Mouse (Mus musculus) CH12.LX (cell line): Measurements from ENCODE around the gene Cbfa2t2. TPM values are rescaled to one million over a fixed set of nuclear protein-coding genes. Genes with fewer than 3 reads are reported as not detected.

Experiments used
- DNase-seq: peaks from one replicate; pipeline ENCODE4 v3.0.0-alpha.2; 2013; ENCODE audit errors: extremely low read depth
- H3K27ac ChIP-seq: 2 replicates; pipeline ENCODE4 v1.5.1; 2012; ENCODE audit warnings: low read depth, mild to moderate bottlenecking, control low read depth, moderate library complexity; ENCODE audit not compliant: insufficient read depth
- H3K27me3 ChIP-seq: replicated peaks from 2 replicates; pipeline ENCODE3; 2012; ENCODE audit warnings: inconsistent platforms
- H3K36me3 ChIP-seq, 2 experiments: replicated peaks in 1 of 2; 2 replicates each; pipeline versions ENCODE3 to v1.6.1; 2012; ENCODE audit warnings: inconsistent platforms in 1 of 2, low read length in 1 of 2, mild to moderate bottlenecking in 1 of 2, mixed read lengths in 1 of 2, moderate library complexity in 1 of 2; ENCODE audit not compliant: control insufficient read depth in 1 of 2, insufficient read depth in 1 of 2
- H3K4me1 ChIP-seq, 2 experiments: 2 replicates each; pipeline ENCODE4 v1.6.1; 2012; ENCODE audit warnings: inconsistent platforms in 1 of 2, moderate library complexity in 1 of 2; ENCODE audit not compliant: insufficient read depth in 2 of 2, control insufficient read depth in 1 of 2
- H3K4me2 ChIP-seq: 2 replicates; pipeline ENCODE4 v1.6.1; 2012; ENCODE audit warnings: low read depth, mild to moderate bottlenecking, control low read depth; ENCODE audit not compliant: poor library complexity, insufficient read depth, severe bottlenecking
- H3K4me3 ChIP-seq, 3 experiments: fragments of 150-350 bp in 1 of 3; sonication (generic) in 1 of 3; replicated peaks in 1 of 3; 2 replicates each; pipeline versions ENCODE3 to v1.5.1; 2011 to 2012; ENCODE audit warnings: low read depth in 2 of 3, low read length in 2 of 3, mild to moderate bottlenecking in 2 of 3, moderate library complexity in 2 of 3, control low read depth in 1 of 3, improper control_type of control experiment in 1 of 3, inconsistent platforms in 1 of 3, mixed read lengths in 1 of 3; ENCODE audit not compliant: poor library complexity in 1 of 3
- H3K79me2 ChIP-seq: replicated peaks from 2 replicates; pipeline ENCODE4 v1.6.1; 2012; ENCODE audit warnings: mild to moderate bottlenecking, moderate library complexity; ENCODE audit not compliant: control insufficient read depth, poor library complexity, insufficient read depth, severe bottlenecking; ENCODE audit errors: extremely low read depth
- H3K9ac ChIP-seq: 2 replicates; pipeline ENCODE4 v1.6.1; 2012; ENCODE audit warnings: low read depth, mild to moderate bottlenecking, control low read depth, moderate library complexity; ENCODE audit not compliant: insufficient read depth
- H3K9me3 ChIP-seq: replicated peaks from 2 replicates; pipeline ENCODE3; 2012; ENCODE audit warnings: low read length, inconsistent platforms, mixed read lengths
- BHLHE40 ChIP-seq: IDR thresholded peaks from 2 replicates; pipeline ENCODE4 v1.6.1; 2011; ENCODE audit warnings: mild to moderate bottlenecking, low read depth, low read length, improper control_type of control experiment
- CHD1 ChIP-seq: IDR thresholded peaks from 2 replicates; pipeline ENCODE4 v1.6.1; 2012; ENCODE audit warnings: low read depth, low read length, improper control_type of control experiment, inconsistent platforms
- EP300 ChIP-seq: IDR thresholded peaks from 2 replicates; pipeline ENCODE4 v1.6.1; 2011; ENCODE audit warnings: low read length, improper control_type of control experiment
- HCFC1 ChIP-seq: IDR thresholded peaks from 2 replicates; pipeline ENCODE4 v1.6.1; 2012; ENCODE audit warnings: low read depth, mild to moderate bottlenecking, inconsistent platforms, low read length, improper control_type of control experiment
- JUN ChIP-seq: IDR thresholded peaks from 2 replicates; pipeline ENCODE4 v1.6.1; 2011; ENCODE audit warnings: low read depth, mild to moderate bottlenecking, low read length, improper control_type of control experiment, moderate library complexity; ENCODE audit not compliant: insufficient read depth
- JUND ChIP-seq: conservative IDR thresholded peaks from 2 replicates; pipeline ENCODE4 v1.6.1; 2011; ENCODE audit warnings: low read depth, low read length, improper control_type of control experiment
- KAT2A ChIP-seq: IDR thresholded peaks from 2 replicates; pipeline ENCODE4 v1.6.1; 2012; ENCODE audit warnings: low read length, improper control_type of control experiment, inconsistent platforms; ENCODE audit not compliant: insufficient replicate concordance
- MAFK ChIP-seq: IDR thresholded peaks from 2 replicates; pipeline ENCODE4 v1.6.1; 2011; ENCODE audit warnings: low read length, improper control_type of control experiment; ENCODE audit not compliant: insufficient replicate concordance
- MAX ChIP-seq: IDR thresholded peaks from 2 replicates; pipeline ENCODE4 v1.6.1; 2011; ENCODE audit warnings: low read length, improper control_type of control experiment
- MYC ChIP-seq: IDR thresholded peaks from 2 replicates; pipeline ENCODE4 v1.6.1; 2011; ENCODE audit warnings: low read depth, mild to moderate bottlenecking, improper control_type of control experiment, low read length
- NELFE ChIP-seq: IDR thresholded peaks from 2 replicates; pipeline ENCODE4 v1.6.1; 2011; ENCODE audit warnings: low read depth, low read length, improper control_type of control experiment
- NRF1 ChIP-seq: IDR thresholded peaks from 2 replicates; pipeline ENCODE4 v1.6.1; 2014; ENCODE audit warnings: low read depth, mild to moderate bottlenecking, inconsistent platforms, low read length, improper control_type of control experiment, moderate library complexity
- POLR2AphosphoS2 ChIP-seq: IDR thresholded peaks from 2 replicates; pipeline ENCODE4 v1.6.1; 2011; ENCODE audit warnings: low read depth, low read length, improper control_type of control experiment
- RAD21 ChIP-seq: IDR thresholded peaks from 2 replicates; pipeline ENCODE4 v1.6.1; 2011; ENCODE audit warnings: low read depth, mild to moderate bottlenecking, low read length, improper control_type of control experiment, moderate library complexity
- RCOR1 ChIP-seq: conservative IDR thresholded peaks from 2 replicates; pipeline ENCODE4 v1.6.1; 2012; ENCODE audit warnings: low read depth, mild to moderate bottlenecking, inconsistent platforms, low read length, improper control_type of control experiment
- SIN3A ChIP-seq: IDR thresholded peaks from 2 replicates; pipeline ENCODE4 v1.6.1; 2012; ENCODE audit warnings: low read length, improper control_type of control experiment, inconsistent platforms
- SMC3 ChIP-seq: IDR thresholded peaks from 2 replicates; pipeline ENCODE4 v1.6.1; 2011; ENCODE audit warnings: low read depth, low read length, improper control_type of control experiment
- TCF12 ChIP-seq: IDR thresholded peaks from 2 replicates; pipeline ENCODE4 v1.6.1; 2014; ENCODE audit warnings: low read depth, mild to moderate bottlenecking, inconsistent platforms, low read length, improper control_type of control experiment
- UBTF ChIP-seq: IDR thresholded peaks from 2 replicates; pipeline ENCODE4 v1.6.1; 2012; ENCODE audit warnings: low read depth, mild to moderate bottlenecking, inconsistent platforms, low read length, improper control_type of control experiment, moderate library complexity
- USF1 ChIP-seq: IDR thresholded peaks from 2 replicates; pipeline ENCODE4 v1.6.1; 2014; ENCODE audit warnings: low read depth, mild to moderate bottlenecking, inconsistent platforms, low read length, improper control_type of control experiment
- USF2 ChIP-seq: conservative IDR thresholded peaks from 2 replicates; pipeline ENCODE4 v1.6.1; 2011; ENCODE audit warnings: low read depth, low read length, improper control_type of control experiment
- ZC3H11A ChIP-seq: IDR thresholded peaks from 2 replicates; pipeline ENCODE4 v1.6.1; 2012; ENCODE audit warnings: low read depth, mild to moderate bottlenecking, inconsistent platforms, low read length, improper control_type of control experiment
- ZKSCAN1 ChIP-seq: IDR thresholded peaks from 2 replicates; pipeline ENCODE4 v1.6.1; 2012; ENCODE audit warnings: low read depth, inconsistent platforms, low read length, improper control_type of control experiment, borderline replicate concordance
- ZNF384 ChIP-seq: IDR thresholded peaks from 2 replicates; pipeline ENCODE4 v1.6.1; 2012; ENCODE audit warnings: low read depth, low read length, improper control_type of control experiment, inconsistent platforms
- dilution Hi-C: fragments of 300-500 bp; cut with MboI; formaldehyde crosslinking; loops from 2 replicates; pipeline ENCODE4 v1.14.3; 2020; ENCODE audit warnings: low sequenced_read_pairs; ENCODE audit not compliant: extremely low pct_unique_long_range_greater_than_20kb, extremely low pct_ligation_motif_present
- in situ Hi-C: fragments of 300-500 bp; cut with MboI; formaldehyde crosslinking; loops from 3 replicates; pipeline ENCODE4 v1.14.3; 2019; ENCODE audit warnings: low sequenced_read_pairs, low pct_ligation_motif_present, low pct_unique_long_range_greater_than_20kb, mixed read lengths
- polyA plus RNA-seq: library from polyadenylated mRNA; unstranded; fragments of >175 nt; gene quantifications from 2 replicates; pipeline ENCODE4 v1.2.1, GENCODE M21; 2012; ENCODE audit warnings: low read depth; ENCODE audit not compliant: insufficient read length
- total RNA-seq, 2 experiments: library from RNA; depleted of rRNA; stranded (reverse); fragments of 300-350 nt in 1 of 2; fragments of >200 nt in 1 of 2; gene quantifications; 2 replicates each; pipeline ENCODE4 v1.2.3; 2012 to 2014

The Cbfa2t2 gene
- total and polyA plus RNA-seq, 3 experiments: 6.0 to 12.6 (median 7.0) TPM

DNA sequence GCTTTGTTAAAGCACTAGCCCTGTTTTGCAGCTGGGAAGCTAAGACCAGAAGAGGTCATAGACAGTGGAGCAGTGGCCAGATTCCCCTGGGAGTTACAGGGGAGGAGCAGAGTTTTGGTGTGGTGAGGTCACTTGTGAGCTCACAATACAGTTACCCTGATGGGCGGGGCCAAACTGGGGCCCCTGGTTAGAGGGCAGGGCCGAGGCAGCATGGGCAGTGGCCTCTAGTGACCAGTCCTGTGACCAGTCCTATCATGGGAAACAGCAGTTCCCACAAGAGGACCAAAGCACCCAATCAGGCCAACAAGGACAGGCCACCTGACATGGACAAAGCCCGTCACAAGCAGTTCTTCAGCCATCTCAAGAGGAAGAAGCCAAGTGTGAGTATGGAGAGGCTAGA, 112.4 kb downstream of the Cbfa2t2 start:
- no peaks in the 10 kb centered on the region for H3K9me3 ChIP-seq
- peaks cover 15 to 76% of the 10 kb centered on the region in 2 experiments for H3K36me3 ChIP-seq
- H3K79me2 ChIP-seq: no peaks in the 10 kb centered on the region
- TF ChIP-seq USF2 (no peak), JUND (no peak), USF1 (no peak), UBTF (no peak), SIN3A (no peak), SMC3 (no peak), MAX (no peak), CHD1 (no peak), HCFC1 (no peak), POLR2AphosphoS2 (no peak), EP300 (no peak), MYC (no peak), NELFE (no peak), MAFK (no peak), TCF12 (no peak), RAD21 (no peak), ZC3H11A (no peak), KAT2A (no peak), ZKSCAN1 (no peak)
- dilution Hi-C loops (no loop called here), in situ Hi-C loops (loop anchor here (5.0 kb wide), 1 partner anchor 136 kb away; no protein-coding TSS in a partner anchor)
- H3K27ac ChIP-seq: no peak overlapping the region
- H3K4me3 ChIP-seq: no peak overlapping the region
- DNase-seq: peak; percentile 72
- peaks cover 9 to 27% of the 10 kb centered on the region in 2 experiments for H3K4me1 ChIP-seq
- H3K9ac ChIP-seq: no peak overlapping the region
- H3K4me2 ChIP-seq: no peak overlapping the region
- no peaks in the 10 kb centered on the region for H3K27me3 ChIP-seq

DNA sequence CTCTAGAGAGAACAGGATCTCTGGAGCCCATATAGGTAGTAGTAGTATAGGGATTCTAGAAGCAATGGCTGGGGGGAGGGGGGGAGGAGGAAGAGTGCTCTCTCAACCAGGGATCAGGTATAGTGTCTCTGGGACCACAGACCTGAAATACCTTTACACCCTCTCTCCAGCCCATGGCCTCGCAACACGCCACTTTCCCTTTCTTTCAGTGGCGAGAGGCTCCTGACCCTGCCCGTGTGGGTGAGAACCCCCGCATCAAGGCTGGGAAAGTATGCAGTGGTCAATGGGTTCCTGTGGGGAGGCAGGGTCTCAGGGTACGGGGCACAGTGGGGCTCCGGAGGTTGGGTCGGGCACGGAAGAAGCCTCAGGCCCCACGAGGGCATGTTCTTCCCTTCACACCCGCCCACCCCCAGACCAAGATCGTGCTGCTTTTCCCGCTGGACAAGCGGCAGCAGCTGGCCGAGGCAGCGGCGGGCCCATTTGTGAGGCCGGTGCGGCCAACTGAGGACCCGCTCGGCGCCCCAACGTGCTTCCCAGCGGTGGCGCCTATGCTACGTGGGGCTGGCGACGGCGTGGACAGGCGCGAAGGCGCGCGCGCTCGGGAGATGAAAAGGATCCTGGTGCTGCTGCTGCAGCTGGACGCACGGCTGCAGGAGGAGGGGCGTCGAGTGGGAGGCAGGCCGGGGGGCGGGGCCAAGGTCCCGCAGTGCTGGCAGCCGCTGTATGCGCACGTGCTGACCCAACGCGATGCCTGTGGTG, 113.0 kb downstream of the Cbfa2t2 start:
- H3K9ac ChIP-seq: no peak overlapping the region
- H3K79me2 ChIP-seq: no peaks in the 10 kb centered on the region
- no peaks in the 10 kb centered on the region for H3K27me3 ChIP-seq
- peak; percentile 63 for TF ChIP-seq BHLHE40
- no peak for TF ChIP-seq CHD1
- TF ChIP-seq RCOR1: no peak
- TF ChIP-seq JUN: no peak
- no peak for TF ChIP-seq ZNF384
- no peak for TF ChIP-seq USF2
- peak; percentile 53; the same call in 1 of the 2 replicates for TF ChIP-seq MAX
- no peak for TF ChIP-seq TCF12
- peak; percentile 45 for TF ChIP-seq NRF1
- TF ChIP-seq POLR2AphosphoS2: no peak
- TF ChIP-seq KAT2A: no peak
- peaks cover 9 to 21% of the 10 kb centered on the region in 2 experiments for H3K4me1 ChIP-seq
- H3K9me3 ChIP-seq: no peaks in the 10 kb centered on the region
- in situ Hi-C loops (loop anchor here (5.0 kb wide), 1 partner anchor 137 kb away; no protein-coding TSS in a partner anchor), dilution Hi-C loops (no loop called here)
- DNase-seq: no peak
- H3K4me3 ChIP-seq: no peak overlapping the region
- no peak overlapping the region for H3K27ac ChIP-seq
- peak overlapping the region; percentile 57; the same call in 1 of the 2 replicates for H3K4me2 ChIP-seq
- peaks cover 15 to 75% of the 10 kb centered on the region in 2 experiments for H3K36me3 ChIP-seq
